8 mouse cellular contexts compared by ENCODE assay signal in genomic region chr2:169961463-169962230, GRCm38 (mm10).
DNase-seq lines count a peak whose midpoint lies in the region; ATAC-seq and TF ChIP-seq lines count a peak whose summit lies in the region.

No protein-coding gene starts in this region.

- peak overlapping the region; percentile 48 for H3K4me3 ChIP-seq in E14TG2a.4 (replicated peaks; ENCODE audit: low read length)
- H3K4me3 ChIP-seq in hindbrain, embryonic 10.5 days = peak overlapping the region; percentile 49
- peak overlapping the region; percentile 53 for H3K4me3 ChIP-seq in midbrain, embryonic 10.5 days

- CTCF ChIA-PET in Patski (lab: Charles Lee) = no interaction called here

- POLR2A ChIA-PET in Patski (lab: Charles Lee) = no interaction called here

- ATAC-seq in Patski = peak; percentile 80

- H3K27ac ChIP-seq in hindbrain, embryonic 10.5 days = peak overlapping the region; percentile 75
- H3K27ac ChIP-seq in midbrain, embryonic 10.5 days (replicated peaks) = peak overlapping the region; percentile 71

- peaks cover 8% of the 10 kb centered on the region for H3K27me3 ChIP-seq in E14TG2a.4 (ENCODE audit: insufficient read depth, low read length)
- H3K27me3 ChIP-seq in Patski = no peaks in the 10 kb centered on the region
- H3K27me3 ChIP-seq in hindbrain, embryonic 10.5 days (ENCODE audit: insufficient read depth, poor library complexity, severe bottlenecking) = peaks cover 11% of the 10 kb centered on the region
- peaks cover 13% of the 10 kb centered on the region for H3K27me3 ChIP-seq in midbrain, embryonic 10.5 days (ENCODE audit: low read depth, poor library complexity, severe bottlenecking)

- no peaks in the 10 kb centered on the region for H3K9me3 ChIP-seq in E14TG2a.4 (ENCODE audit: low read length)
- no peaks in the 10 kb centered on the region for H3K9me3 ChIP-seq in hindbrain, embryonic 10.5 days
- no peaks in the 10 kb centered on the region for H3K9me3 ChIP-seq in midbrain, embryonic 10.5 days (replicated peaks)

- in situ Hi-C loops in Patski (cut with MboI; ENCODE audit: low pct_unique_long_range_greater_than_20kb) = loop anchor here (5.0 to 10.0 kb wide), 5 partner anchors 51 to 329 kb away; partner anchors contain the start of gene Tshz2

- peaks cover 30% of the 10 kb centered on the region for H3K4me1 ChIP-seq in E14TG2a.4 (replicated peaks; ENCODE audit: low read depth, low read length)
- peaks cover 27% of the 10 kb centered on the region for H3K4me1 ChIP-seq in hindbrain, embryonic 10.5 days (replicated peaks)
- H3K4me1 ChIP-seq in midbrain, embryonic 10.5 days = peaks cover 19% of the 10 kb centered on the region

- TF ChIP-seq CTCF in E14TG2a.4 (conservative IDR thresholded peaks at IDR 0.05; ENCODE audit: low read length) = no peak
- TF ChIP-seq CTCF in Patski (IDR thresholded peaks at IDR 0.05) = no peak

- 19% methylated on average over 24 of the region's 24 CpGs for WGBS in hindbrain, embryonic 10.5 days
- WGBS in midbrain, embryonic 10.5 days = 29% methylated on average over 24 of the region's 24 CpGs

- DNase-seq in Patski (ENCODE audit: low read depth, low spot score) = peak; percentile 37
- DNase-seq in hindbrain, embryonic 10.5 days (ENCODE audit: low spot score) = peak; percentile 27
- peak; percentile 42 for DNase-seq in midbrain, embryonic 10.5 days (ENCODE audit: low spot score)
- DNase-seq in adrenal gland, postnatal 10 days = no peak
- no peak for DNase-seq in ovary, adult 18-20 months (ENCODE audit: low spot score)
- no peak for DNase-seq in gastrocnemius, postnatal 25 days
- no peak for DNase-seq in kidney, adult 8-10 months

- H3K36me3 ChIP-seq in E14TG2a.4 (ENCODE audit: insufficient read depth, low read length) = no peaks in the 10 kb centered on the region
- no peaks in the 10 kb centered on the region for H3K36me3 ChIP-seq in hindbrain, embryonic 10.5 days
- no peaks in the 10 kb centered on the region for H3K36me3 ChIP-seq in midbrain, embryonic 10.5 days

Comparison
In these comparisons a context has a peak if more than half of its experiments do, and no peak if none do; other contexts are left out.
1. DNase-seq: peak in Patski (single experiment), hindbrain, embryonic 10.5 days (single experiment) and midbrain, embryonic 10.5 days (single experiment); none in adrenal gland, postnatal 10 days (single experiment), ovary, adult 18-20 months (single experiment), gastrocnemius, postnatal 25 days (single experiment) and kidney, adult 8-10 months (0 of 2).
2. Peak in every context shown above with its lines, with median percentiles within 50 percentile points of each other: H3K4me3 ChIP-seq.